Mouse (Mus musculus): Measurements from ENCODE around the gene Cux1. TPM values are rescaled to one million over a fixed set of nuclear protein-coding genes. Genes with fewer than 3 reads are reported as not detected.
"Not testable (repeated sequence)": the region's sequence is repeated elsewhere in the genome, so short reads cannot be mapped to it uniquely, and the experiment has no call there.

Cux1 gene
- polyA plus RNA-seq, 1 experiment from 2014 or later: 112 TPM

GRCm38 (mm10) chr5:136218585-136218984 lies 348.7 kb downstream of the Cux1 start:
- WGBS: 83% methylated on average over 12 of the region's 12 CpGs
- ATAC-seq (ENCODE audit: low FRiP score, low TSS enrichment) (no peak), DNase-seq (no peak)
- Histone ChIP-seq H3K27me3 (ENCODE audit: control insufficient read depth, insufficient read depth, low read length) (no peaks in the 10 kb centered on the region), H3K4me1 (ENCODE audit: control insufficient read depth, insufficient read depth, low read length) (no peaks in the 10 kb centered on the region), H3K9me3 (ENCODE audit: control insufficient read depth, low read length) (no peaks in the 10 kb centered on the region), H3K4me2 (ENCODE audit: low read length) (no peak overlapping the region), H3K36me3 (ENCODE audit: control insufficient read depth, insufficient read depth, low read length) (peaks cover 43% of the 10 kb centered on the region), H3K27ac (replicated peaks; ENCODE audit: low read depth, low read length) (no peak overlapping the region), H3K9ac (replicated peaks; ENCODE audit: low read length) (no peak overlapping the region), H3K4me3 (replicated peaks; ENCODE audit: low read depth, low read length) (no peak overlapping the region)

- ATAC-seq (ENCODE audit: low FRiP score, low TSS enrichment): no peak
- no peaks in the 10 kb centered on the region for H3K27me3 ChIP-seq (ENCODE audit: control insufficient read depth, insufficient read depth, low read length)
- peaks cover 40% of the 10 kb centered on the region for H3K36me3 ChIP-seq (ENCODE audit: control insufficient read depth, insufficient read depth, low read length)
- H3K9ac ChIP-seq (replicated peaks; ENCODE audit: low read length): no peak overlapping the region
- no peaks in the 10 kb centered on the region for H3K9me3 ChIP-seq (ENCODE audit: control insufficient read depth, low read length)
- H3K4me1 ChIP-seq (ENCODE audit: control insufficient read depth, insufficient read depth, low read length): no peaks in the 10 kb centered on the region
- no peak for DNase-seq
- H3K27ac ChIP-seq (replicated peaks; ENCODE audit: low read depth, low read length): no peak overlapping the region
- no peak overlapping the region for H3K4me3 ChIP-seq (replicated peaks; ENCODE audit: low read depth, low read length)
- 71% methylated on average over 4 of the region's 4 CpGs for WGBS
- H3K4me2 ChIP-seq (ENCODE audit: low read length): no peak overlapping the region
Observed at GRCm38 (mm10) chr5:136217932-136218381, 349.3 kb downstream of the Cux1 start.

- ATAC-seq (ENCODE audit: low FRiP score, low TSS enrichment) (no peak), DNase-seq (no peak)
- no peaks in the 10 kb centered on the region for H3K4me1 ChIP-seq (ENCODE audit: control insufficient read depth, insufficient read depth, low read length)
- H3K27me3 ChIP-seq (ENCODE audit: control insufficient read depth, insufficient read depth, low read length): no peaks in the 10 kb centered on the region
- WGBS: 87% methylated on average over 18 of the region's 18 CpGs
- no peak overlapping the region for H3K4me3 ChIP-seq (replicated peaks; ENCODE audit: low read depth, low read length)
- H3K9me3 ChIP-seq (ENCODE audit: control insufficient read depth, low read length): no peaks in the 10 kb centered on the region
- H3K4me2 ChIP-seq (ENCODE audit: low read length): no peak overlapping the region
- H3K9ac ChIP-seq (replicated peaks; ENCODE audit: low read length): no peak overlapping the region
- no peak overlapping the region for H3K27ac ChIP-seq (replicated peaks; ENCODE audit: low read depth, low read length)
- peaks cover 35% of the 10 kb centered on the region for H3K36me3 ChIP-seq (ENCODE audit: control insufficient read depth, insufficient read depth, low read length)
Observed at GRCm38 (mm10) chr5:136217004-136217665, 350.2 kb downstream of the Cux1 start.

- H3K9ac ChIP-seq (replicated peaks; ENCODE audit: low read length): no peak overlapping the region
- WGBS: 64% methylated on average over 5 of the region's 5 CpGs
- no peaks in the 10 kb centered on the region for H3K9me3 ChIP-seq (ENCODE audit: control insufficient read depth, low read length)
- ATAC-seq (ENCODE audit: low FRiP score, low TSS enrichment) (no peak), DNase-seq (peak; percentile 30)
- no peak overlapping the region for H3K4me3 ChIP-seq (replicated peaks; ENCODE audit: low read depth, low read length)
- no peak overlapping the region for H3K27ac ChIP-seq (replicated peaks; ENCODE audit: low read depth, low read length)
- H3K4me1 ChIP-seq (ENCODE audit: control insufficient read depth, insufficient read depth, low read length): no peaks in the 10 kb centered on the region
- no peak overlapping the region for H3K4me2 ChIP-seq (ENCODE audit: low read length)
- no peaks in the 10 kb centered on the region for H3K27me3 ChIP-seq (ENCODE audit: control insufficient read depth, insufficient read depth, low read length)
- H3K36me3 ChIP-seq (ENCODE audit: control insufficient read depth, insufficient read depth, low read length): peaks cover 23% of the 10 kb centered on the region
Observed at GRCm38 (mm10) chr5:136215958-136216357, 351.3 kb downstream of the Cux1 start.

GRCm38 (mm10) chr5:136215211-136215610 lies 352.1 kb downstream of the Cux1 start:
- DNase-seq (no peak), ATAC-seq (ENCODE audit: low FRiP score, low TSS enrichment) (no peak)
- H3K4me1 ChIP-seq (ENCODE audit: control insufficient read depth, insufficient read depth, low read length): no peaks in the 10 kb centered on the region
- H3K9me3 ChIP-seq (ENCODE audit: control insufficient read depth, low read length): no peaks in the 10 kb centered on the region
- no peak overlapping the region for H3K4me2 ChIP-seq (ENCODE audit: low read length)
- H3K9ac ChIP-seq (replicated peaks; ENCODE audit: low read length): no peak overlapping the region
- H3K36me3 ChIP-seq (ENCODE audit: control insufficient read depth, insufficient read depth, low read length): peaks cover 17% of the 10 kb centered on the region
- no peak overlapping the region for H3K4me3 ChIP-seq (replicated peaks; ENCODE audit: low read depth, low read length)
- no peaks in the 10 kb centered on the region for H3K27me3 ChIP-seq (ENCODE audit: control insufficient read depth, insufficient read depth, low read length)
- 90% methylated on average over 3 of the region's 3 CpGs for WGBS
- no peak overlapping the region for H3K27ac ChIP-seq (replicated peaks; ENCODE audit: low read depth, low read length)

- no peaks in the 10 kb centered on the region for H3K4me1 ChIP-seq (ENCODE audit: control insufficient read depth, insufficient read depth, low read length)
- no peaks in the 10 kb centered on the region for H3K9me3 ChIP-seq (ENCODE audit: control insufficient read depth, low read length)
- no peak overlapping the region for H3K9ac ChIP-seq (replicated peaks; ENCODE audit: low read length)
- ATAC-seq (ENCODE audit: low FRiP score, low TSS enrichment) (no peak), DNase-seq (no peak)
- H3K4me3 ChIP-seq (replicated peaks; ENCODE audit: low read depth, low read length): no peak overlapping the region
- H3K27ac ChIP-seq (replicated peaks; ENCODE audit: low read depth, low read length): no peak overlapping the region
- H3K36me3 ChIP-seq (ENCODE audit: control insufficient read depth, insufficient read depth, low read length): peaks cover 7% of the 10 kb centered on the region
- no peak overlapping the region for H3K4me2 ChIP-seq (ENCODE audit: low read length)
- WGBS: 87% methylated on average over 5 of the region's 5 CpGs
- H3K27me3 ChIP-seq (ENCODE audit: control insufficient read depth, insufficient read depth, low read length): no peaks in the 10 kb centered on the region
Observed at GRCm38 (mm10) chr5:136213716-136214115, 353.6 kb downstream of the Cux1 start.

GRCm38 (mm10) chr5:136212716-136213115 lies 354.6 kb downstream of the Cux1 start:
- H3K4me3 ChIP-seq (replicated peaks; ENCODE audit: low read depth, low read length): no peak overlapping the region
- H3K36me3 ChIP-seq (ENCODE audit: control insufficient read depth, insufficient read depth, low read length): no peaks in the 10 kb centered on the region
- H3K27me3 ChIP-seq (ENCODE audit: control insufficient read depth, insufficient read depth, low read length): no peaks in the 10 kb centered on the region
- H3K9me3 ChIP-seq (ENCODE audit: control insufficient read depth, low read length): no peaks in the 10 kb centered on the region
- no peak overlapping the region for H3K4me2 ChIP-seq (ENCODE audit: low read length)
- no peak for DNase-seq
- ATAC-seq (ENCODE audit: low FRiP score, low TSS enrichment): no peak
- 95% methylated on average over 11 of the region's 11 CpGs for WGBS
- no peak overlapping the region for H3K9ac ChIP-seq (replicated peaks; ENCODE audit: low read length)
- H3K4me1 ChIP-seq (ENCODE audit: control insufficient read depth, insufficient read depth, low read length): no peaks in the 10 kb centered on the region
- H3K27ac ChIP-seq (replicated peaks; ENCODE audit: low read depth, low read length): no peak overlapping the region

- not testable (repeated sequence) for H3K27ac ChIP-seq (replicated peaks; ENCODE audit: low read depth, low read length); H3K4me2 ChIP-seq (ENCODE audit: low read length); H3K4me1 ChIP-seq (ENCODE audit: control insufficient read depth, insufficient read depth, low read length); H3K9ac ChIP-seq (replicated peaks; ENCODE audit: low read length); DNase-seq; H3K4me3 ChIP-seq (replicated peaks; ENCODE audit: low read depth, low read length); H3K9me3 ChIP-seq (ENCODE audit: control insufficient read depth, low read length); H3K36me3 ChIP-seq (ENCODE audit: control insufficient read depth, insufficient read depth, low read length); H3K27me3 ChIP-seq (ENCODE audit: control insufficient read depth, insufficient read depth, low read length); ATAC-seq (ENCODE audit: low FRiP score, low TSS enrichment)
- 92% methylated on average over 14 of the region's 14 CpGs for WGBS
Observed at GRCm38 (mm10) chr5:136211341-136212102, 355.8 kb downstream of the Cux1 start.

GRCm38 (mm10) chr5:136210549-136210948 lies 356.7 kb downstream of the Cux1 start:
- no peak overlapping the region for H3K4me2 ChIP-seq (ENCODE audit: low read length)
- no peak for ATAC-seq (ENCODE audit: low FRiP score, low TSS enrichment)
- 70% methylated on average over 5 of the region's 5 CpGs for WGBS
- no peaks in the 10 kb centered on the region for H3K4me1 ChIP-seq (ENCODE audit: control insufficient read depth, insufficient read depth, low read length)
- H3K9me3 ChIP-seq (ENCODE audit: control insufficient read depth, low read length): no peaks in the 10 kb centered on the region
- H3K9ac ChIP-seq (replicated peaks; ENCODE audit: low read length): no peak overlapping the region
- no peaks in the 10 kb centered on the region for H3K27me3 ChIP-seq (ENCODE audit: control insufficient read depth, insufficient read depth, low read length)
- H3K36me3 ChIP-seq (ENCODE audit: control insufficient read depth, insufficient read depth, low read length): no peaks in the 10 kb centered on the region
- no peak for DNase-seq
- H3K27ac ChIP-seq (replicated peaks; ENCODE audit: low read depth, low read length): no peak overlapping the region
- no peak overlapping the region for H3K4me3 ChIP-seq (replicated peaks; ENCODE audit: low read depth, low read length)
